Mouse (Mus musculus): ENCODE measurements around the gene 3110040N11Rik. TPM values are rescaled to one million over a fixed set of nuclear protein-coding genes. Genes with fewer than 3 reads are reported as not detected.

The 3110040N11Rik gene
- polyA plus RNA-seq, 1 experiment, result 23.4 TPM

DNA sequence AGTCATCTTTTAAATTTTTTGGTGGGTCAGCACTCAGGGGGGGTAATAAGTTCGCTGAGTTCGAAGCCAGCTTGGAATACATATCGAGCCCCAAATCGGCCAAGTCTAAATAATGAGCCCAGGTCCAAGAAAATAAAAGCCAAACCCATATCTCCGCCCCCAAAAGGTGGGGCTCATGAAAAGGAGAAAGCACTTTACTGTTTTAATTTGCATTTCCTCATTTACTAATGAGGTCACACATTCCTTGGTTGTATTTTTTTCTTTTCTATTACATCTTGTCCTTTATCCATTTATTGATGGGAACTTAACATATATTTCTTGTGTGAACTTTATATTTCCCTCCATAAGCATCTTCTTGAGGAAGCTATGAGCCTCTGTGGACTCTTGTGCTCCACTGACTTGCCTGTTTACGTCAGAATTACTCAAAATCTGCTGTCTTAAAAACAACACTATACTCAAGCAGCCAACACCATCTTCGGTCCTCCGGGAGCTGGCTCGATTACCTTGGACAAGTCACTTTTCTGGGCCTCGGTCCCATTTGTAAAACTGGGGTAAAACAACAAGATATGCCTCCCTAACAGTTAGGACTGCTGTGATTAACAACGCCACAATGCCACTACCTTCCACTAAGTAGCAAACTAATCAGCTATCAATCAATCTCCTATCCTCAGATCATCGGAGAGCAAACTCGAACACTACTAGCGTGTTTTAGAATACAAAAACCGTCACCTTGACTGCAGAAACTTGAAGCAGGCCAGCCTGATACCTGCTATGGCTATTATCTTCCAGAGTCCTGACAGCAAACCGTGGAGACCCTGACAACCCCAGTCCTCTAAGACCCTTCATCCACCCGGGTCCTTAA lies 38.8 kb upstream of the 3110040N11Rik start:
- Histone ChIP-seq H3K4me1 (ENCODE audit: control insufficient read depth, insufficient read depth, insufficient read length, low read length) (peaks cover 12% of the 10 kb centered on the region; the same call in 1 of the 2 replicates), H3K27me3 (ENCODE audit: control insufficient read depth, insufficient read depth, low read length) (no peaks in the 10 kb centered on the region), H3K4me3 (ENCODE audit: low read depth, low read length) (peak overlapping the region; percentile 80), H3K36me3 (ENCODE audit: control insufficient read depth, insufficient read depth, low read length) (no peaks in the 10 kb centered on the region), H3K27ac (ENCODE audit: insufficient read depth, low read depth, low read length) (peak overlapping the region; percentile 61)
- 6% methylated on average over 17 of the region's 17 CpGs for WGBS
- TF ChIP-seq CTCF (IDR thresholded peaks at IDR 0.05; ENCODE audit: extremely low read depth, insufficient read length, insufficient replicate concordance, low read depth, low read length) (no peak), POLR2A (IDR thresholded peaks at IDR 0.05; ENCODE audit: low read depth, low read length) (no peak)

DNA sequence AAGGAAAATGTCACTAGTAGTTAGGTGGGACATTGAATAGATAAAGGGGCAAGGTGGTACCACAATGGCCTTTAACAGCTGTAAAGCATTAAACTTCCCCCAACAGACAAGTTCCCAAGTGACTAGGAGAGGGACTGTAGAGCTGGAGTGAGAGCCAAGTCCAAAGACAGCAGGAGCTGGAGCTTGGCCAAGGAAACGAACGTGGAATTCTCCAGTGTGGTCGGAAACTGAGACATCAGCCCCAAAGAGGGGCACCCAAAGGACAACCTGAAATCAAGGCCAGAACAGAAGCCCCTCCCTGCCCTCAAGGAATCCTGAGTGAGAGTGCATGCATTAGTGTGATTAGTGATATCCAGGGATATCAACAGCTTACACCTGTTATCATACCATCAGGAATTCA lies 36.1 kb upstream of the 3110040N11Rik start:
- H3K27me3 ChIP-seq (ENCODE audit: control insufficient read depth, insufficient read depth, low read length), result no peaks in the 10 kb centered on the region
- no peaks in the 10 kb centered on the region for H3K36me3 ChIP-seq (ENCODE audit: control insufficient read depth, insufficient read depth, low read length)
- H3K4me3 ChIP-seq (ENCODE audit: low read depth, low read length), result 0 out of 2 replicates have a peak overlapping the region, but pooled peaks have one; percentile 18
- no peak for TF ChIP-seq POLR2A (IDR thresholded peaks at IDR 0.05; ENCODE audit: low read depth, low read length)
- TF ChIP-seq CTCF (IDR thresholded peaks at IDR 0.05; ENCODE audit: extremely low read depth, insufficient read length, insufficient replicate concordance, low read depth, low read length), result no peak
- WGBS, result 6% methylated on average over 3 of the region's 3 CpGs
- H3K4me1 ChIP-seq (ENCODE audit: control insufficient read depth, insufficient read depth, insufficient read length, low read length), result peaks cover 12% of the 10 kb centered on the region; the same call in 1 of the 2 replicates
- no peak overlapping the region for H3K27ac ChIP-seq (ENCODE audit: insufficient read depth, low read depth, low read length)

DNA sequence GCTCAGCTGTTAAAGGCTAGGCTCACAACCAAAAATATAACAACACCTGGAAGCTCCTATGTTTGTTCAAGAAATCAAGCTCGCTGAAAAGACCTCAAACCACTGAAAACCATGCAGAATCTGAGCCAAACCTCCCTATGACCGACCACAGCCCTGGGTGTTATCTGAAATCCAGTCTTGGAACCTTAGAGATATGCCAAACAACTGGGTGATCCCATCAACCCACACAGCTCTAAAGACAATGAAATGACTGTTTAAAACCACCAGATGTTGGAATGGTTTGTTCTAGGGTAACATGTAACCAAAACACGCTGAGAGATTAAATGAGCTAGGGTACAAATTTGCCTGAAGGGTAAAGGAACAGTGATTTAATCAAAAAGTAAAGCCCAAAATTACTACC lies 35.6 kb upstream of the 3110040N11Rik start:
- Histone ChIP-seq H3K36me3 (ENCODE audit: control insufficient read depth, insufficient read depth, low read length) (no peaks in the 10 kb centered on the region), H3K4me1 (ENCODE audit: control insufficient read depth, insufficient read depth, insufficient read length, low read length) (peaks cover 10% of the 10 kb centered on the region; the same call in 1 of the 2 replicates), H3K27ac (ENCODE audit: insufficient read depth, low read depth, low read length) (no peak overlapping the region), H3K27me3 (ENCODE audit: control insufficient read depth, insufficient read depth, low read length) (no peaks in the 10 kb centered on the region), H3K4me3 (ENCODE audit: low read depth, low read length) (no peak overlapping the region)
- no peak for TF ChIP-seq POLR2A (IDR thresholded peaks at IDR 0.05; ENCODE audit: low read depth, low read length)
- no peak for TF ChIP-seq CTCF (IDR thresholded peaks at IDR 0.05; ENCODE audit: extremely low read depth, insufficient read length, insufficient replicate concordance, low read depth, low read length)
- 22% methylated on average over 3 of the region's 3 CpGs for WGBS

DNA sequence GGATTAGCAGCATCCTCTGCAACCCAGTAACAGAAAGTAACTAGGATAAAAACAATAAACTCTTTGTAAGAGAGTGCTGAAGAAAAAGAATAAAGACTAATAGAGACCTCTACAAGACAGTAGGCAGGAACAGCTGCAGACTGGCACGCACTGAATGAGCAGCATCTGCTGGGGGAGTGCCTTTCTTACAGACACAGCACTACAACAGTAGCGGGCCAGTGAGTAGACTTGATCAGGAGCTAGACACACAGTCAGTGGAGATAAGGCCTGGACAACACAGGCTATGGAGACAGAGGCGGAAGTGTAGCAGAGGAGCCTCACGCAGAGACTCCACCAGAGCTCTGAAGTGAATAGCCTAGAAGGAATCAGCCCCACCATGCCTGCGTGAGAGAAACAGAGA lies 16.8 kb upstream of the 3110040N11Rik start:
- 92% methylated on average over 5 of the region's 5 CpGs for WGBS
- Histone ChIP-seq H3K4me1 (ENCODE audit: control insufficient read depth, insufficient read depth, insufficient read length, low read length) (no peaks in the 10 kb centered on the region), H3K27ac (ENCODE audit: insufficient read depth, low read depth, low read length) (no peak overlapping the region), H3K27me3 (ENCODE audit: control insufficient read depth, insufficient read depth, low read length) (no peaks in the 10 kb centered on the region), H3K4me3 (ENCODE audit: low read depth, low read length) (no peak overlapping the region), H3K36me3 (ENCODE audit: control insufficient read depth, insufficient read depth, low read length) (peaks cover 30% of the 10 kb centered on the region)
- TF ChIP-seq CTCF (IDR thresholded peaks at IDR 0.05; ENCODE audit: extremely low read depth, insufficient read length, insufficient replicate concordance, low read depth, low read length) (no peak), POLR2A (IDR thresholded peaks at IDR 0.05; ENCODE audit: low read depth, low read length) (no peak)

DNA sequence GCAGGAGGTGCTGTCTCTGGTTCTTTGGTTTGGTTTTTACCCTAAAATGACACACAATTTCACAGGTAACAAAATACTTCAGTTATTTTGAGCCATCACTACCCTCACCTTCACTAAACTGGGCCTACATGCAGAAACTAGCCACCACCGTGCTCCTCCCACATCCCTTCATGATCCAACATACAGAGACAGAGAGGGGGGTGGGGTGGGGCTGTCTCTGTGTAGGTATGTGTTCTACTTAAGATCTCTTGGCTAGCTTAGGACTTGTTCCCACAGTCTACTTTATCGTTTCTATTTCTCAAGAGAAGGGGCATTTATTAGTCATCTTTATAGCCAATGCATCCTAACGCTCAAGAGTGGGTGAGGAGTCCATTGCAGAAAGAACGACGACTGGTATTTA lies 742 bp downstream of the 3110040N11Rik start:
- WGBS, result 3% methylated on average over 5 of the region's 5 CpGs
- peak overlapping the region; percentile 93 for H3K27ac ChIP-seq (ENCODE audit: insufficient read depth, low read depth, low read length)
- no peaks in the 10 kb centered on the region for H3K27me3 ChIP-seq (ENCODE audit: control insufficient read depth, insufficient read depth, low read length)
- peak overlapping the region; percentile 86 for H3K4me3 ChIP-seq (ENCODE audit: low read depth, low read length)
- TF ChIP-seq CTCF (IDR thresholded peaks at IDR 0.05; ENCODE audit: extremely low read depth, insufficient read length, insufficient replicate concordance, low read depth, low read length) (no peak), POLR2A (IDR thresholded peaks at IDR 0.05; ENCODE audit: low read depth, low read length) (no peak)
- peaks cover 3% of the 10 kb centered on the region for H3K4me1 ChIP-seq (ENCODE audit: control insufficient read depth, insufficient read depth, insufficient read length, low read length)
- peaks cover 5% of the 10 kb centered on the region for H3K36me3 ChIP-seq (ENCODE audit: control insufficient read depth, insufficient read depth, low read length)

DNA sequence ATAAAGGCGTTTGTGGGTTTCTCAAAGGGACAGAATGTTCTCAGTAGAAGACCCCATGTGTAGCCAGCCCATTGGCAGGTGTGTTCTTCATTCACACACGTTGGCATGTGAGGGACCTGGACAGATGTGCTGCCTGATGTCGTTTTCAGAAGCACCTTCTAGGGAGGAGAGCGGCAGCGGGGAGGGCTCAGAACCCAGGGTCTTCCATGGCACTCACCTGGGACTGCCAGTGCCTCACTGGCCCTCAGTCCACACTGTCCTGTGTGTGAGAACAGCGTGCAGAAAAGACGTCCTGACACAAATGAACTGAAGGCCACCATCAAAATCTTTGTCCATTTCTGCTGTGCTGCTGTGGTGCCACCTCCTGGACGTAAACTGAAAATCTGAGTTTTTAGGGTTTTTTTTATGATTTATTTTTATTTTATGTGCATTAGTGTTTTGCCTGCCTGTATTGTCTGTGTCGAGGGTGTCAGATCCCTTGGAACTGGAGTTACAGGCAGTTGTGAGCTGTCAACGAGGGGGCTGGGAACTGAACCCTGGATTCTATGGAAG lies 11.5 kb downstream of the 3110040N11Rik start:
- Histone ChIP-seq H3K4me3 (ENCODE audit: low read depth, low read length) (no peak overlapping the region), H3K27me3 (ENCODE audit: control insufficient read depth, insufficient read depth, low read length) (no peaks in the 10 kb centered on the region), H3K4me1 (ENCODE audit: control insufficient read depth, insufficient read depth, insufficient read length, low read length) (peaks cover 5% of the 10 kb centered on the region; the same call in 1 of the 2 replicates), H3K27ac (ENCODE audit: insufficient read depth, low read depth, low read length) (no peak overlapping the region), H3K36me3 (ENCODE audit: control insufficient read depth, insufficient read depth, low read length) (peaks cover 18% of the 10 kb centered on the region)
- 65% methylated on average over 10 of the region's 10 CpGs for WGBS
- TF ChIP-seq POLR2A (IDR thresholded peaks at IDR 0.05; ENCODE audit: low read depth, low read length), result no peak
- TF ChIP-seq CTCF (IDR thresholded peaks at IDR 0.05; ENCODE audit: extremely low read depth, insufficient read length, insufficient replicate concordance, low read depth, low read length), result no peak

DNA sequence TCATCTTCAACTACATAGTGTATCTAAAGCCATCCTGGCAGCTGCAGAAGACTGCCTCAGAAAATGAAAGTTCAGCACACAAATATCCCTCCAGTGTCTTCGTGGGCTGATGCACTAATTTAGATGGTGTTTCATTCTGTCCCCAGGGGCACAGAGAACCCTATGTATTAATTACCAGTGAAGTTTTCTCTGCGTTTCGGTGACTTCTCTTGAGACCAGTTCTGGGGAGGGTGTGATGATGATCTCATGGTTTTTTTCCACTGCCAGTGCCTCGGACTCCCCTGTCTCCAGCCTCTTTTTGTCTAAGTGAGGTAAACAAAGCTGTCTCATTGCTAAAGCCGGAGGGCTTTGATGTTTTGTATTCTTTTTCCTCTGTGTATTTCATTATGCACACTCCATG lies 14.0 kb downstream of the 3110040N11Rik start:
- H3K27me3 ChIP-seq (ENCODE audit: control insufficient read depth, insufficient read depth, low read length), result no peaks in the 10 kb centered on the region
- TF ChIP-seq CTCF (IDR thresholded peaks at IDR 0.05; ENCODE audit: extremely low read depth, insufficient read length, insufficient replicate concordance, low read depth, low read length), result no peak
- no peak for TF ChIP-seq POLR2A (IDR thresholded peaks at IDR 0.05; ENCODE audit: low read depth, low read length)
- peaks cover 6% of the 10 kb centered on the region for H3K36me3 ChIP-seq (ENCODE audit: control insufficient read depth, insufficient read depth, low read length)
- H3K27ac ChIP-seq (ENCODE audit: insufficient read depth, low read depth, low read length), result no peak overlapping the region
- peaks cover 5% of the 10 kb centered on the region; the same call in 1 of the 2 replicates for H3K4me1 ChIP-seq (ENCODE audit: control insufficient read depth, insufficient read depth, insufficient read length, low read length)
- WGBS, result 79% methylated on average over 5 of the region's 5 CpGs
- no peak overlapping the region for H3K4me3 ChIP-seq (ENCODE audit: low read depth, low read length)
